Mouse (Mus musculus) CH12F3 (cell line): ENCODE measurements around the gene Ddx5.
"Not testable (repeated sequence)": the region's sequence is repeated elsewhere in the genome, so short reads cannot be mapped to it uniquely, and the experiment has no call there.

Experiments
- in situ Hi-C: fragments of 300-500 bp; cut with MboI; formaldehyde crosslinking; loops from 2 replicates; pipeline ENCODE4 v1.14.3; 2020; ENCODE audit warnings: low sequenced_read_pairs

Gene Ddx5

DNA sequence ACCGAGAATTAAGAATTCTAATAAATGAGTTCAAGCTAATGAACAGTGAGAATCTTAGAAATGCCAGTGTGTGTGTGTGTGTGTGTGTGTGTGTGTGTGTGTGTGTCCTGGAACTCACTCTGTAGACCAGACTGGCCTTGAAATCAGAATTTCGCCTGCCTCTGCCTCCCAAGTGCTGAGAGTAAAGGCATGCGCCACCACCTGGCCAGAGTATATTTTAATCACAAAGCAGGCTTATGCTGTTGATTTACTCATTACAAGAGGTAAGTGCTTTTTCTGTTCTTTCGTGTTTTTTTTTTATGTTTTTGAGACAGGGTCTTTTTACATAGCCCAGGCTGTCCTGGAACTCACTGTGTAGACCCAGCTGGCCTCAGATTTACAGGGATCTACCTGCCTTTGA, 4.9 kb upstream of the Ddx5 start:
- in situ Hi-C loops = no loop called here

DNA sequence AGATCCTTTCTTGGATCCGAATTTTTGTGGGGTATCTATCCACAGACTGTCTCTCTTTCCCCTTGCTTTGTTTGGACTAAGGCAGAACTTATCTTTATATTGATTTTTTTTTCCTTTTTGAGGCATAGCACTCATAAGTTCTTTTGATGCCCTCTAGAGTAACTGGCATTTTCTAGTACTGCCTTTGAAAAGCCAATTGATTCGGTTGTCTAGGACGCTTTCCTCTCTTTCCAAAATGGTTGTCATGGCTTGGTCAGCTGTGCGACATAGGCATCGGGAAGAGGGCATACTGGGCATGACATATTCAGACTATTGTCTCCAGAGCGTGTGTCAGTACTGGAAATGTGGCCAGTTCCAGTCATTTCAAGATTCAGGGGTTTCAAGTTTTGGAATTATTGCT, 664 bp upstream of the Ddx5 start:
- in situ Hi-C loops = no loop called here

DNA sequence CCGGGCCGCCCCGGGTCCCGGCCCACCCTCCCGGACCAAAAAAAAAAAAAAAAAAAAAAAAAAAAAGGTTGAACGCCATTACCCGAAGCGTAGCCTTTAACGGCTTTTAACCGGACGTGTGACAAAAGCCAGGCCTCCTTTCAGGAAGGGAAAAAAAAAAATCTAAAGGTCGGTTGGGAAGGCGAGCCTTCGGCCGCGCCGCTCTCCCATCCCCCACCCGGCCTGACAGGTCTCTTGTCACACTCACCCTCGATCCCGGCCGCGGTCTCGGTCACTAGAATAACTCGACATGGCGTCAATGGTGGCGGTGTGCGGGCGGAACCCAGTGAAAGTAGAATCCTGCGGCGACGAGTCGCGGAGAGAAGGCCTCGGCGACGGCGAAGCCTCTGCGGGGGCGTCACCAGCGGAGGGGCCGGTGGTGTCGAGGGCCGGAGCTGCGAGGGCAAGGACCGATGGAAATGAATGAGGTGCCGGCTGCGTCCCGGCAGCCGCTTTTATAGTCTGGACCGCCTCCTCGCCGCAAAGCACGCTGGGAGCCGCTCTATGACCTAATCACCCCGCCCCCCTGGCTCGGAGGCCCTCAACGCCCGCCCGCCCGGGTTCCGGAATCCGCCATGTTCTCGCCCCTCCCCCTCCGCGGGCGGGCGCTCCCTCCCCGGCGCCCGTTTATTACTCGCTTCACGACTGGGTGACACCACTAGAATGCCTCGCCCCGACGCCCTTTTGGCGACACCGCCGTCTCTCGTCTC, 785 bp downstream of the Ddx5 start:
- in situ Hi-C loops = no loop called here

- in situ Hi-C loops = no loop called here
These were observed 1.6 kb downstream of the Ddx5 start for GRCm38 (mm10) chr11:106787131-106788025.

DNA sequence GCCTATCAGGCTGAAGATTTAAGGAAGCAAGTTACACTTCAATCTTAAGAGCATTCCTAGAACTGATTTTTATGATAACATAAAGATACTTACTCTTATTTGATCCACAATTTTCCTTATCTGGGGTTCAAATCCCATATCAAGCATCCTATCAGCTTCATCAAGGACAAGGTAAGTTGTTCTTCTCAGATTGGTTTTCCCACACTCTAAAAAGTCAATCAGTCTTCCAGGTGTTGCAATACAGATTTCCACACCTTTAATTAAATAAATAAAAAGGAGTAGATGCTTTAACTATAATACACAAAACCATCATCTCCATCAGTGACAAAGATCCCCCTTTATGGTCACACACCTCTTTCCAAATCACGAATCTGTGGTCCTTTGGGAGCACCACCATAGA, 3.9 kb downstream of the Ddx5 start:
- in situ Hi-C loops = no loop called here

DNA sequence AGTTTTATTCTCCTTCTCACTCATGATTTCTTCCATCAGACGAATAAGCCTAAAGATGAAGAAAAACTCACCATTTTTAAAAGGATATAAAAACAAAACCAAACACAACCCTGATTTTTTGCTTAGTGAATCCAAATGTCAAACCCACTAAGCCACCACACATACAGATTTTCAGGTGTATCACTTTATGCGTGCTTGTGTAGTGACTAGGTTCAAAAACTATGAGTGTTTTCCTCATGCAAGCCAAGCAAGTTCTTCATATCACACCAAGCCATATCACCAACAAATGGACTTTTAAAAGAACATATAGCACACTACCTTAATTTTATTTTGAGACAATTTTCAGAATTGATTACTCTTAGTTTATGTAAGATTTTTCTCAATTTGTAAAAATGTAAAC, 4.5 kb downstream of the Ddx5 start:
- in situ Hi-C loops = no loop called here

GRCm38 (mm10) chr11:106782841-106783764, 5.9 kb downstream of the Ddx5 start:
- in situ Hi-C loops = no loop called here

- in situ Hi-C loops = not testable (repeated sequence)
These were observed 6.7 kb downstream of the Ddx5 start for GRCm38 (mm10) chr11:106782271-106782670.

DNA sequence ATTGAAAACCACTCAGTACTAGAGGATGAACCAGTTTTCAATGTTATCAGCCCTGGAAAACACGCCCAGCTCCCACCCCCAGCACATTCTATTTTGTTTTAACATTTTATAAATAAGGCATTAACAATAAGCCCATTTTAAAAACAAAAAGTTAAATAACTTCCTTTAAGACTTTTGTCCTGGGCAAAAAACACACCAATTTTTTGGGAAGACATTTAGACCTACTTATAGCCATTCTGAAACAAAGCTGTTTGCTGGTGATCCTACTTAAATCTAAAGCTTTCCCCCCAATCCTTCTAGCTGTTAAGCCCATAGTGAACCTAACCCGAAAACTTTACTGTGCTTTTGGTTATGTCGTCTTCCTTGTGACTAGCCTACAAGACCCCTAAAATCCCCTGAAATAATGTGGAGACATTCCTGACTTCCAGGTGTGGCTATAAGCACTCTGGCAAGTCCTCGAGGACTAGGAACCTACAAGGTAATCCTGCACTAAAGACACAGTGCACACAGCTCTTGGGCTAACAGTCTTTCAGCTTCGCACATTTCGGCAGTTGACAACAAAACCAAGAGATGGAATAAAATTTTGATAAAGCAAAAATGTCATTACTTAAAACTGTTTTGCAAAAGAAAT, 8.3 kb downstream of the Ddx5 start:
- in situ Hi-C loops = no loop called here

- in situ Hi-C loops = no loop called here
These were observed 8.9 kb downstream of the Ddx5 start for GRCm38 (mm10) chr11:106780089-106780425.

DNA sequence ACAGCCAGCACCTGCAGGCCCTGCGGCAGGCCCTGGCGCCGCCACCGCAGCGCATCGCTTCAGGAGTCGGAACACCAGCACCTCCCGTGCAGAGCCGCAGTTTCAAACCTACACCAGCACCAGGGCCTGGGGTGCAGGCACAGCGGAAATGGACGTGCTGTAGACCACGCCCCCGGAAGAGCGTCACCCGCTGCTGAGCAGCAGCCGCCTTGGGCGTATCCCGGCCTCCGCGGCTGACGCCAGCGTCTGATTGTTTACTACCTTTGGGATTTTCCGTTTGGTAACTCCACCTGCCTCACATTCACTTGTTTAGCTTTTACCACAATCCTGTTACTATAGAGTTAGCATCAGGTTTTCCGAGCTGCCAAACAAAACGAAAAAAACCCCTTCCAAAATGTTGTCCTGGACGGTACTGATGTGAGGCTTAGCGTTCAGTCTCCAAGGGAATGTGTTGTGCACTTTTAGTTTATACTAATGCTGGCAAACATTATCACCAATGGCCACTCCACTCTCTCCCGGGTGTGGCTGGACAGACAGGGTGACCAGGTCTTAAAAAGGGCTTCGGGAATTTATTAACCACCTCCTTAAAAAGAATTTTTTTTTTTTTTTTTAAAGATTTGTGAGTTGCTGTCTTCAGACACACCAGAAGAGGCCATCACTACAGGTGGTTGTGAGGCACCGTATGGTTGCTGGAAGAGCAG, 9.4 kb downstream of the Ddx5 start, which contains the start of gene Polg2:
TSS of gene Polg2 (minus strand) at position 150 of the 701 bp plus-strand sequence.
- in situ Hi-C loops = no loop called here

DNA sequence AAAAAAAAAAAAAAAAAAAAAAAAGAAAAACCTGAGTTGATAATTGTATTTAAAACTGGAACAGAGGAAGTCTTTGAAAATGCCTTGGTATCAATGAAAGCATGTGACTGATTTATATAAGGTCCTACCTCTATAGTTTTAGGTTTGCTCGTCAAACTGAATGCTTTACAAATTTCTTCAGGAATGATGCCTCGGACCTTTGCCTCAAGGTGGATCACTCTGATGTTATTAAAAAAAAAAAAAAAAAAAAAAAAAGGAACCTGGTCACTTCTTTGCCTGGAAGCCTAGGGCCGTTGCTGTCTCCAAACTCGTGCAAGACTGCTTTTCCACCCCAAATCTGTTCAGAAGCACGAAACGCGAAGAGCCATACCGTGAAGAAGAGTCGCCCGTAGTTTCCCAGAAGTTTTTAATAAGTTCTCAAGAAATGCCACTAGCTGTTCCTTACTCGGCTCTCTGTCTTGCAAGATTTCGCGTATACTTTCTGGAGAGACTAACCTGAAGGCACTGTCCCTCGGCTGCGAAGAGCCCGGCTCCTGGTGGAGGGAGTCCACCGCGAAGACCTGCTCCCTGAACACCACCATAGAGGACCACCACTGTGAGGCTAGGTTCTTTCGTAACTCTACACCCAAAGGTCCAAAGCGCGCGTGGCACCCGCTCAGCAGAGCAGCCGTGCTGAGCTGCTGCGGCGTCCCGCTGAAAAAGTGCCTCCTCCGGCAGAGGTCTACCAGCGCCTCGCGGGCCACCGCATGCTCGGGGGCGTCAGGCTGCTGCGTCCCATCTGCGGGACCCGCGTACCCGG, 10.2 kb downstream of the Ddx5 start:
- in situ Hi-C loops = no loop called here

GRCm38 (mm10) chr11:106778132-106778531, 10.9 kb downstream of the Ddx5 start:
- in situ Hi-C loops = no loop called here

- in situ Hi-C loops = no loop called here
These were observed 11.6 kb downstream of the Ddx5 start for GRCm38 (mm10) chr11:106777395-106777794.

DNA sequence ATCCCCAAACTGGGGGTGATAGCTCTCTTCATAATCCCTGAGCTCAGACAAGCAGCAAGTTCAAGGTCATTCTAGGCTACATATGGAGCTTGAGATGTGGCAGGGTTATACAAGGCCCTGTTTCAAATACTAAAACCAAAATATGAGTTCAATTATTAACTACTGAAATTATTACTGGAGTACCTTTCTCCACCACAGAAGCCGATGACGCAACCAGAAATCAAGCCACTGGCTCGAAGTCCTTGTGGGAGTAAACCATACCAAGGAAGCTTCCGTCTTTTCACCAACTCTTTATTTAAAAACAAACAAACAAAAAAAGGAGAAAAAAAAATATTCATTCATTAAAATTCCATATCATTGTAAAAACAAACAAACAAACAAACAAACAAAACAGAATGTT, 12.0 kb downstream of the Ddx5 start:
- in situ Hi-C loops = no loop called here

GRCm38 (mm10) chr11:106773061-106773460, 15.9 kb downstream of the Ddx5 start:
- in situ Hi-C loops = loop anchor here (25.0 kb wide), 1 partner anchor 261 kb away; no protein-coding TSS in a partner anchor

- in situ Hi-C loops = loop anchor here (25.0 kb wide), 1 partner anchor 258 kb away; no protein-coding TSS in a partner anchor
These were observed 18.6 kb downstream of the Ddx5 start for GRCm38 (mm10) chr11:106770195-106770974.

GRCm38 (mm10) chr11:106767516-106767915, 21.5 kb downstream of the Ddx5 start:
- in situ Hi-C loops = loop anchor here (25.0 kb wide), 1 partner anchor 255 kb away; no protein-coding TSS in a partner anchor
